Mouse (Mus musculus): ENCODE data around the gene Sgms2. TPM values are rescaled to one million over a fixed set of nuclear protein-coding genes. Genes with fewer than 3 reads are reported as not detected.
A peak's percentile ranks its signal among the peaks of the same experiment; 100 is the strongest.

The Sgms2 gene
- polyA plus RNA-seq, 1 experiment from 2014 or later, result 9.1 TPM

GRCm38 (mm10) chr3:131270381-131270780 is 220.8 kb downstream of the Sgms2 start:
- H3K9me3 ChIP-seq (ENCODE audit: control insufficient read depth, low read length), result no peaks in the 10 kb centered on the region
- no peak for TF ChIP-seq EP300 (optimal IDR thresholded peaks at IDR 0.05)
- no peak for TF ChIP-seq CTCF (IDR thresholded peaks at IDR 0.05; ENCODE audit: low read depth)
- no peak overlapping the region; the same call in 1 of the 2 replicates for H3K4me3 ChIP-seq (ENCODE audit: low read depth, low read length)
- no peak for DNase-seq (ENCODE audit: low spot score)
- H3K9ac ChIP-seq (ENCODE audit: low read length), result no peak overlapping the region; the same call in 1 of the 2 replicates
- no peak overlapping the region for H3K27ac ChIP-seq (replicated peaks)
- ATAC-seq (ENCODE audit: low FRiP score, low TSS enrichment), result no peak
- WGBS, result 52% methylated on average over 6 of the region's 6 CpGs
- peaks cover 5% of the 10 kb centered on the region; the same call in 1 of the 2 replicates for H3K4me1 ChIP-seq (replicated peaks; ENCODE audit: control insufficient read depth, insufficient read depth)
- no peaks in the 10 kb centered on the region for H3K27me3 ChIP-seq (ENCODE audit: control insufficient read depth, insufficient read depth, low read length)
- H3K4me2 ChIP-seq (replicated peaks; ENCODE audit: low read depth), result peak overlapping the region; percentile 84
- H3K36me3 ChIP-seq (ENCODE audit: control insufficient read depth, insufficient read depth, low read length), result no peaks in the 10 kb centered on the region

Other genes starting within 250 kb of the Sgms2 start
- 172 and 176 TPM in 2 replicates for gene Hadh, start 219.3 kb downstream of the Sgms2 start, polyA plus RNA-seq (2015; fragmentation: Nextera tagmentation; extraction: Ambion mirVana)
- gene Cyp2u1, start 188.2 kb downstream of the Sgms2 start, polyA plus RNA-seq (2015; fragmentation: Nextera tagmentation; extraction: Ambion mirVana), result 1.8 and 1.9 TPM in 2 replicates
- gene Papss1, start 73.4 kb upstream of the Sgms2 start, polyA plus RNA-seq (2015; fragmentation: Nextera tagmentation; extraction: Ambion mirVana), result 54.3 and 56.6 TPM in 2 replicates